Mouse (Mus musculus): ENCODE results near the gene Tbc1d12.

The Tbc1d12 gene

GRCm38 (mm10) chr19:38915677-38916076, 79.3 kb downstream of the Tbc1d12 start:
- no peak for DNase-seq

GRCm38 (mm10) chr19:38928481-38929158, 92.2 kb downstream of the Tbc1d12 start:
- no peak for DNase-seq

DNA sequence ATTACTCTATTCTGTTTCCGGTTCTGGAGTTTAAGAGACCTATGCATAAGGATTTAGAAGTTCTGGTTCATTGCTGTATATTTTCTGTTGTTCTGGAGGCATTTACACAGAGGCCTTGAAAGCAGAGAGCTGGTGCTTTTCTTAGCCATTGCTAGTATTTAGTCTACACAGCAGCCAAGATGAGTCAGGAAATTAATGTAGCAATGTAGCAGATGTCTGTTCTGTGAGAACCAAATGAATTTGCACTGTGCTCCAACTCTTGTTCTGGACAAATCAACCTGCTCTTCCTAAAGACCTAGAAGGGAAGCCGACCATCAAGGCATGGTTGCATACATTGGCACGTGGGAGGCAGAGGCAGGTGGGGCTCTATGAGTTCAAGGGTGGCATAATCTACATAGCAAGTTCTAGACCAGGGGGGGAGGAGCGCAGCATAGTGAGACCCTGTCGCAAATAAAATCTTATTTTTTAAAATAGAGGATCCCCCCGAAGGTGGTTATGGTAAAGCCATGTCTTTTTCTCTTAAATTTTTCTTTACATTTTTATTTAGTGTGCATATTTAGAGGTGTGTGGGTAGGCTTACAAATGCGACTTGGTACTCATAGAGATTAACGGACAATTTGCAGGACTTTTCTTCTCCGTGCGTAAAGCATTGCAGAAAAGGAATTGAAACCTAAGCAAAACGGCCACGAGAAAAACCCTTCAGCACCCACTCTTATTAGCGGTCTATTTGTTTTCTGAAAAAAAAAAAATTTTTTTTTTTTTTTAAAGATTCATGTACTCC, 93.3 kb downstream of the Tbc1d12 start:
- no peak for DNase-seq

- no peak for DNase-seq
Observed at GRCm38 (mm10) chr19:38930252-38930787, 93.9 kb downstream of the Tbc1d12 start.

DNA sequence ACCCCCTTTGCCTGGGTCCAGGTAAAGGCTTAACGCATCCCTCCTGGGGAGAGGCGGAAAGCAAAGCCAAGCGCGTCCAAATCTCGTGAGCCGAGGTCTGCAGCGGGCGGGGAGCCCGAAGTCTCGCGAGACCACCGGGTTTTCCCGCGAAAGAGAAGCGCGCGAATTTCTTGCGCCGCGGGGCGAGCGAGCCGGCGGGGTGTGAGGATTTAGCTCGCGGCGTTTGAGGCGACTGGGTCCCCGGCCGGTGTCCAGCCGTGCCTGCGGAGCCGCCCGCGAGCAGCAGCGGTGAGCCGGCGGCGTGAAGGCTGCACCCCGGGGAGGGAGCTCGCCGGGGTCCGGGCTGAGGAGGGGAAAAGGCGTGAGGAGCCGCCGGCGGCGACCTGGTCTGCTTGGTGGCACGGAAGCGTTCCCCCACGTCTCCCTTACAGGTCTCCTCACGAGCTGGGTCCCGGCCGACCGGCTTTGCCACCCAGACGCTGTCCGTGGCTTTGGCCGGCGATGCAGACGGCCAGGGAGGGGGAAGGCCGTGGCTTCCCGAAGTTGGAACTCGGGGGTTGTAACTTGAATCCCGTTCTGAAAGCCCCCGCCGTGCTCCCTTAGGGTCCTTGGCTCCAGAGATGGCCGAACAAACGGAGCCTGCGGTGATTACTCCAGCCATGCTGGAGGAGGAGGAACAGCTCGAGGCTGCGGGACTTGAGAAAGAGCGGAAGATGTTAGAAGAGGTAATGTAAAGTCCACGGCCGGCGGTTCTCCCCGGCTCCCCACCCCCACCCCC, 94.6 kb downstream of the Tbc1d12 start, which contains the start of gene Hells:
Hells (plus strand) TSS at position 128 of the 778 bp plus-strand sequence.
- DNase-seq: peak; percentile 78

DNA sequence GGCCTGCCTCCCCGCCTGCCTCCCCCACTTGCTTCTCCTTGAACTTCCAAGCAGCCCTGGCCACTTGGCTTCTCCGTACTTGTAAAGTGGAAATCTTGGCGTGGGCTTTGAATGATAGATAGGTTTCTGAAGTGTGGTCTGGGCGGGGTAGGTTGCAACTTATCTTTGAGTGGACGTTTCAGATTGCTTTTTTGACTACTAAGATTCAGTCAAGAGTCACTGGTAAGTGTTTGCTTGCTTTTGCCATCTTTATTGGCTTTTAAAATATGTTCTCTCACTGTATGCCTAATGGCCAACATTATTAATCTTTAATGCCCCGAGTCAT, 95.1 kb downstream of the Tbc1d12 start:
- no peak for DNase-seq

GRCm38 (mm10) chr19:38944590-38945307, 108.4 kb downstream of the Tbc1d12 start:
- DNase-seq: no peak
